Mouse (Mus musculus): ENCODE results near the gene Trmt44. TPM values are rescaled to one million over a fixed set of nuclear protein-coding genes. Genes with fewer than 3 reads are reported as not detected.

The Trmt44 gene
- polyA plus RNA-seq, 1 experiment from 2014 or later: 7.3 TPM

DNA sequence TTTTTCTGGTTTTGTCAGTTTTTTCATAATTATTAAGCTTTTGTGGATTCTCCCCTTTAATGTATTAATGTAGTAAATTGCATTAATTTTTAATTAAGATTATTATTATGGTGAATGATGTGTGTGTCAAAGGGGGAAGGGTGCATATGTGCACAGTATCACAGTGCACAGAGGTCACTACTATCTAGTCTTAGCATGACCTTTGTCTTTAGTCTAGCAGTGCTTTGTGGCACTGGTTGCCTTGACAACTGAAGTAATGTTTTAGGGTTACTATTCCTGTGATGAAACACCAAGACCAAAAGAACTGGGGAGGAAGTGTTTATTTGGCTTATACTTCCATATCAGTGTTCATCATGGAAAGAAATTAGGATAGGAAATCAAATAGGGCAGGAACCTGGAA lies 28.7 kb downstream of the Trmt44 start:
- no peaks in the 10 kb centered on the region for H3K4me1 ChIP-seq (ENCODE audit: control insufficient read depth, insufficient read depth, low read length)
- H3K9me3 ChIP-seq (ENCODE audit: control insufficient read depth, low read length): no peaks in the 10 kb centered on the region
- no peak overlapping the region for H3K4me3 ChIP-seq (replicated peaks; ENCODE audit: low read depth, low read length)
- H3K4me2 ChIP-seq (ENCODE audit: low read length): no peak overlapping the region
- ATAC-seq (ENCODE audit: low FRiP score, low TSS enrichment): no peak
- H3K36me3 ChIP-seq (ENCODE audit: control insufficient read depth, insufficient read depth, low read length): no peaks in the 10 kb centered on the region
- no peak overlapping the region for H3K9ac ChIP-seq (replicated peaks; ENCODE audit: low read length)
- H3K27me3 ChIP-seq (ENCODE audit: control insufficient read depth, insufficient read depth, low read length): no peaks in the 10 kb centered on the region
- DNase-seq: no peak
- no peak overlapping the region for H3K27ac ChIP-seq (replicated peaks; ENCODE audit: low read depth, low read length)

DNA sequence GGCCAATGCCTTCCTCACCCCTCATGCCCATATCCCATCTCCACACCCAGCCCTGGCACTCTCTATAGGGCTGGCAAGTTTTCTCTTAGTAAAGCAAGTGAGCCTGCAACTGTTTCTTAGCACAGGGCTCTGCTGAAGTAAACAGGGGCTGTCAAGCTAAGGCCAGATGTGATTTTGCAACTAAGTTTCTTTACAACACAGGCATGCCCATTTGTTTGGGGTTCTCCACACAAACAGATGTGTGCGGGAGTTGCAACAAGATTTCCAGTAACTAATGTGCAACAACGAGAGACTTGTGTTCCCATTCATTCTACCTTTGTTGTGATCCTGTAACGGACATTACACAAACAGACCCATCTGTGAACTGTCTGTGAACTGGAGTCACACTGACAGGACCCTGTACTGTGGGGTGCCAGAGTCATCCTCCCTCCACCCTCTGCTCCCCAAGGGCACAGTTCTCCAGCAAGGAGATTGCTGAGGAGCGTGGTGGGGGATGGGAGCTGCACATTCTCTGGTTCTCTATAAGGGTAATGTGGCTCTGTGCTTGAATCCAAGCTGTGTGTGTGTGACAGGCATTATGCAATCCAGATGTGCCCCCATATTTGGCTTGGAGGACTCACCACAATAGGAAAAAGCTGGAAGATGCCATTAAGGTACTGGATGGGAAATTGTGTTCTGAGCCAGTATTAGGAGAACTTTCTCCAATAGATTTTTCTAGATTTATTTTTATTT lies 33.6 kb downstream of the Trmt44 start:
- ATAC-seq (ENCODE audit: low FRiP score, low TSS enrichment): no peak
- H3K27me3 ChIP-seq (ENCODE audit: control insufficient read depth, insufficient read depth, low read length): no peaks in the 10 kb centered on the region
- no peak for DNase-seq
- no peaks in the 10 kb centered on the region for H3K4me1 ChIP-seq (ENCODE audit: control insufficient read depth, insufficient read depth, low read length)
- no peak overlapping the region for H3K27ac ChIP-seq (replicated peaks; ENCODE audit: low read depth, low read length)
- no peaks in the 10 kb centered on the region for H3K9me3 ChIP-seq (ENCODE audit: control insufficient read depth, low read length)
- 81% methylated on average over 4 of the region's 4 CpGs for WGBS
- H3K9ac ChIP-seq (replicated peaks; ENCODE audit: low read length): no peak overlapping the region
- no peak overlapping the region for H3K4me3 ChIP-seq (replicated peaks; ENCODE audit: low read depth, low read length)
- H3K4me2 ChIP-seq (ENCODE audit: low read length): no peak overlapping the region
- H3K36me3 ChIP-seq (ENCODE audit: control insufficient read depth, insufficient read depth, low read length): no peaks in the 10 kb centered on the region

DNA sequence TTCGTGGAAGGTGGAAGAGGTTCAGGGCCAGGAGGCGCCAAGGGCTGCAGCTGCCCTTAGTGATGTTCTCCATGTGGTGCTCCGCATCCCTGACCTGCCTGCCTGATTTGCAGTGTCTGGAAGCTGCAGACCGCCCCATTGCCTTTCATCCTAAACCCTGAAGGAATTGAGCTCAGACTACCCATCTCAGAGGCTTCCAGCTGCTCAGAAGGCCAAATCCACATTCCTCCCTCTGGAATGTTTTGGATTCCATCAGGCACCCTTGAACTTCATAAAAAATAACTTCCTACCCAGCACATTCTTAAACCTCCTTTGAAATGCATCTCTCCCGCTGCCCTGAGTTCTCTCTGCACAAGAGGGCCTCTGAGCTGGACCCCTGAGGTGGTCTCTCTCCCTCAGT lies 34.3 kb downstream of the Trmt44 start:
- H3K9me3 ChIP-seq (ENCODE audit: control insufficient read depth, low read length): no peaks in the 10 kb centered on the region
- no peak overlapping the region for H3K4me3 ChIP-seq (replicated peaks; ENCODE audit: low read depth, low read length)
- no peaks in the 10 kb centered on the region for H3K4me1 ChIP-seq (ENCODE audit: control insufficient read depth, insufficient read depth, low read length)
- no peak overlapping the region for H3K27ac ChIP-seq (replicated peaks; ENCODE audit: low read depth, low read length)
- H3K36me3 ChIP-seq (ENCODE audit: control insufficient read depth, insufficient read depth, low read length): no peaks in the 10 kb centered on the region
- no peak for ATAC-seq (ENCODE audit: low FRiP score, low TSS enrichment)
- no peak for DNase-seq
- H3K4me2 ChIP-seq (ENCODE audit: low read length): no peak overlapping the region
- 62% methylated on average over 5 of the region's 5 CpGs for WGBS
- no peak overlapping the region for H3K9ac ChIP-seq (replicated peaks; ENCODE audit: low read length)
- no peaks in the 10 kb centered on the region for H3K27me3 ChIP-seq (ENCODE audit: control insufficient read depth, insufficient read depth, low read length)

DNA sequence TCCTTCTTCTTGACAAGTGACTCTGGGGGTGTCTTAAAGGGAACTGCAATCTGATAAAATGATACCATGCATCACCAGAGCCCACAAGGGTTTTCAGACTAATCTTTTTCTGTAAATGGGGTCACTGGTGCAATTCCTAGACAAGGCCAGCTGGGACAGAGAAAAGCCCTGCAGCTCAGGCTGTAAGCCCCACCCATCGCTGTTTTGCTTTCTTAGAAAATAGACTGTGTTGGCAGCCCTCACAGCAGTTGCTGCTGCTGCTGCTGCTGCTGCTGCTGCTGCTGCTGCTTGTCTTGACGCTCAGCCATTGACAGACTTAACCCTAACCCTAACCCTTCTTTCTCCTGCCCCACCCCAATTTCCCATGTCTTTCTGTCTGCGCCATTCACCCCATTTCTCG lies 35.3 kb downstream of the Trmt44 start:
- Histone ChIP-seq H3K4me1 (ENCODE audit: control insufficient read depth, insufficient read depth, low read length) (no peaks in the 10 kb centered on the region), H3K9me3 (ENCODE audit: control insufficient read depth, low read length) (no peaks in the 10 kb centered on the region), H3K27ac (replicated peaks; ENCODE audit: low read depth, low read length) (no peak overlapping the region), H3K4me3 (replicated peaks; ENCODE audit: low read depth, low read length) (no peak overlapping the region), H3K4me2 (ENCODE audit: low read length) (no peak overlapping the region), H3K36me3 (ENCODE audit: control insufficient read depth, insufficient read depth, low read length) (no peaks in the 10 kb centered on the region), H3K27me3 (ENCODE audit: control insufficient read depth, insufficient read depth, low read length) (no peaks in the 10 kb centered on the region), H3K9ac (replicated peaks; ENCODE audit: low read length) (no peak overlapping the region)
- WGBS: 53% methylated on average over 4 of the region's 4 CpGs
- ATAC-seq (ENCODE audit: low FRiP score, low TSS enrichment) (no peak), DNase-seq (no peak)

DNA sequence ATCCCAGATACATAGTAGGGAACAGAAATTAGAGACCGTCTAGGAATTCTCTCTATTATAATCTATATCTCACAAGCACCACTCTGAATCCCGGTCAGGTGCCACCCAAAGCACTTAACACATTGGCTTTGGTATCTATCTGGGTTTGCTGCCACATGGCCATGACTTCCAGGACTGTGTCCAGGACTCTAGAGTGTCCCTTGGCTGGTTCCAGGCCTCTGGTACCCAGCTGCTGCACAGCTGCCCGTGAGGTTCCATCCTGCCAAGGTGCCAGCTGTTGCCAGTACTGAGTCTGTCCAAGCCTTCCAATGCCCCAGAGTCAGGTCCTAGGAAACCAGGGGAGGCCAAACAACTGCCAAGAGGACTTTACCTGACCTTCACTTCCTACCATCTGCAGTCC lies 36.8 kb downstream of the Trmt44 start:
- Histone ChIP-seq H3K27ac (replicated peaks; ENCODE audit: low read depth, low read length) (no peak overlapping the region), H3K4me3 (replicated peaks; ENCODE audit: low read depth, low read length) (no peak overlapping the region), H3K27me3 (ENCODE audit: control insufficient read depth, insufficient read depth, low read length) (no peaks in the 10 kb centered on the region), H3K36me3 (ENCODE audit: control insufficient read depth, insufficient read depth, low read length) (no peaks in the 10 kb centered on the region), H3K9ac (replicated peaks; ENCODE audit: low read length) (no peak overlapping the region), H3K4me1 (ENCODE audit: control insufficient read depth, insufficient read depth, low read length) (no peaks in the 10 kb centered on the region), H3K4me2 (ENCODE audit: low read length) (no peak overlapping the region), H3K9me3 (ENCODE audit: control insufficient read depth, low read length) (no peaks in the 10 kb centered on the region)
- ATAC-seq (ENCODE audit: low FRiP score, low TSS enrichment) (no peak), DNase-seq (no peak)
- WGBS: 84% methylated on average over 3 of the region's 3 CpGs

DNA sequence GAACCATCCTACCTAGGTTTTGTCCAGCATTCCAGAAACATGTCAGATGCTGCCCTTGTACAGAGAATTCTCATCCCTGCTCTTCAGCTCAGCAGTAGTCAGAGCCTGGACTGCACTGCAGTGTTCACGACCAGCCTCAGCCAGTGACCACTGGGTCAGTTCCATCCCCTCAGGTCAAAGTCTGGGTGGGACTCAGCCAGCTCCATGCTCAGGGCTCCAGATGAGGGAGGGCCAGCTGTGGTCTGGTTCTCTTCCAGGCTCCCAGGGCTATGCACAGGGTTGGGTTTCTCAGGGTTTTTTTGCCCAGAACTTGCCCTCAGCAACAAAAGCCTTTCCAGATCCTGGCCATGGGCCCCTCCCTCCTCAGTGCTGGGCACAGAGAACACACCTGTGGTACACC lies 37.4 kb downstream of the Trmt44 start:
- 64% methylated on average over 1 of the region's 1 CpGs for WGBS
- ATAC-seq (ENCODE audit: low FRiP score, low TSS enrichment) (no peak), DNase-seq (no peak)
- H3K9ac ChIP-seq (replicated peaks; ENCODE audit: low read length): no peak overlapping the region
- no peak overlapping the region for H3K4me2 ChIP-seq (ENCODE audit: low read length)
- H3K36me3 ChIP-seq (ENCODE audit: control insufficient read depth, insufficient read depth, low read length): no peaks in the 10 kb centered on the region
- no peak overlapping the region for H3K4me3 ChIP-seq (replicated peaks; ENCODE audit: low read depth, low read length)
- H3K4me1 ChIP-seq (ENCODE audit: control insufficient read depth, insufficient read depth, low read length): no peaks in the 10 kb centered on the region
- H3K27ac ChIP-seq (replicated peaks; ENCODE audit: low read depth, low read length): no peak overlapping the region
- no peaks in the 10 kb centered on the region for H3K9me3 ChIP-seq (ENCODE audit: control insufficient read depth, low read length)
- H3K27me3 ChIP-seq (ENCODE audit: control insufficient read depth, insufficient read depth, low read length): no peaks in the 10 kb centered on the region

DNA sequence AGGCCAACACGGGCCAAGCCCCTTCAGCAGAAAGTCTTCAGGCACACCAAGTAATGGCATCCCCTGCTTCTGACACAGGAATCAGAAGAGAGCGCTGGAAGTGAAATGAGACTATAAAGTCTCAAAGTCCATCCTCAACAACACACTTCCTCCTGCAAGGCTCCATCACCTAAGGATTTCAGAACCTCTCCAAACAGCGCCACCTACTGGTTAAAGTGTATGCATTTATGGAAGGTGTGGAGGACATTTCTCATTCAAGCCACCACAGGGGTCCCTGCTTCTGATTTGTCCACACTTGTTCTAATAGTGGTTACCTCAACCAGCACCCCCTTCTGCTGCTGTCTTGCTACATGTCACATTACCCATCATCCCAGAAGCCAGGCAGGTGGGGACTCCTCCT lies 38.6 kb downstream of the Trmt44 start:
- no peak overlapping the region for H3K4me2 ChIP-seq (ENCODE audit: low read length)
- H3K9me3 ChIP-seq (ENCODE audit: control insufficient read depth, low read length): no peaks in the 10 kb centered on the region
- H3K9ac ChIP-seq (replicated peaks; ENCODE audit: low read length): no peak overlapping the region
- no peaks in the 10 kb centered on the region for H3K27me3 ChIP-seq (ENCODE audit: control insufficient read depth, insufficient read depth, low read length)
- no peak overlapping the region for H3K4me3 ChIP-seq (replicated peaks; ENCODE audit: low read depth, low read length)
- no peak overlapping the region for H3K27ac ChIP-seq (replicated peaks; ENCODE audit: low read depth, low read length)
- ATAC-seq (ENCODE audit: low FRiP score, low TSS enrichment): no peak
- H3K4me1 ChIP-seq (ENCODE audit: control insufficient read depth, insufficient read depth, low read length): no peaks in the 10 kb centered on the region
- 70% methylated on average over 3 of the region's 3 CpGs for WGBS
- no peaks in the 10 kb centered on the region for H3K36me3 ChIP-seq (ENCODE audit: control insufficient read depth, insufficient read depth, low read length)
- DNase-seq: no peak

DNA sequence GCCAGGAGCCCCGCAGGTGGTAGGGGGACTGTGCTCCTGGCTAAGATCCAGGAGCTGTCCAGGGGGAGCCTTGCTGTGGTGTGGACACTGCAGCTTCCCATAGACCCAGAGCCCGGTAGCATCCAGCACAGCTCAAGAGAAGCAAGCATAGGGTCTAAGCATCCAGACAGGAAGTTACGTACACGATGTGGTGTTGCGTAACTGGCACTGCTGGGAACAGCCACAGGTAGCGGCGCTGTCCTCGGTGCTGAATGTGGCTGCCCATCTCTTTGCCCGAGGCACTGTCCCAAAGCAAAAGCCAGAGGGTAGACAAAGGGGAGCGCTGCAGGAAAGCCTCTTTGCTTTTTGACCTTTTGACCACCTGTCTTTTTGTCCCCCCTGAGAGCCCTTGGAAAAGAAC lies 43.3 kb downstream of the Trmt44 start:
- DNase-seq: peak; percentile 33
- Histone ChIP-seq H3K36me3 (ENCODE audit: control insufficient read depth, insufficient read depth, low read length) (no peaks in the 10 kb centered on the region), H3K27me3 (ENCODE audit: control insufficient read depth, insufficient read depth, low read length) (no peaks in the 10 kb centered on the region), H3K27ac (replicated peaks; ENCODE audit: low read depth, low read length) (no peak overlapping the region), H3K4me1 (ENCODE audit: control insufficient read depth, insufficient read depth, low read length) (no peaks in the 10 kb centered on the region), H3K4me3 (replicated peaks; ENCODE audit: low read depth, low read length) (no peak overlapping the region), H3K9ac (replicated peaks; ENCODE audit: low read length) (no peak overlapping the region), H3K9me3 (ENCODE audit: control insufficient read depth, low read length) (no peaks in the 10 kb centered on the region), H3K4me2 (ENCODE audit: low read length) (0 out of 2 replicates have a peak overlapping the region, but pooled peaks have one; percentile 15)
- no peak; the same call in 1 of the 2 replicates for ATAC-seq (ENCODE audit: low FRiP score, low TSS enrichment)
- 16% methylated on average over 10 of the region's 10 CpGs for WGBS

DNA sequence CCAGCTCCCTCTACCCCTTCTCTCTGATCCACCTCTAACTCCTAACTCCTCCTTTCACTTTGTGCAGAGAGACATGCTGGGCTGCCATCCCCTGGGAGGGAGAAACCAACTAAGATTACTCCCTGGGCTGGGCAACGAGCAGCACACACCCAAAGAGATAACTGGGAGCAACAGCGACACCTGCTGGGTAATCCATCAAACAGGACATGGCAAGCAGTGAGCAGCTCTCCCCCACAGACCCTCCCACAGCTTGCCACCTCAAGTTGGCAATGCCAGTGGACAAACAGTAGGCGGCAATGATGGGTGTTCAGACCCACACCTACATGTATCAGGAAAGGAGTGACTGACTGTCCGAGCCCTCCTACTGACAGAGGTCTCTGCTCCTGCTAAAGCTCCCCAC lies 44.4 kb downstream of the Trmt44 start:
- Histone ChIP-seq H3K9ac (replicated peaks; ENCODE audit: low read length) (no peak overlapping the region), H3K27ac (replicated peaks; ENCODE audit: low read depth, low read length) (no peak overlapping the region), H3K4me1 (ENCODE audit: control insufficient read depth, insufficient read depth, low read length) (peaks cover 4% of the 10 kb centered on the region), H3K36me3 (ENCODE audit: control insufficient read depth, insufficient read depth, low read length) (no peaks in the 10 kb centered on the region), H3K27me3 (ENCODE audit: control insufficient read depth, insufficient read depth, low read length) (peaks cover 7% of the 10 kb centered on the region; the same call in 1 of the 2 replicates), H3K4me3 (replicated peaks; ENCODE audit: low read depth, low read length) (no peak overlapping the region), H3K9me3 (ENCODE audit: control insufficient read depth, low read length) (no peaks in the 10 kb centered on the region), H3K4me2 (ENCODE audit: low read length) (no peak overlapping the region)
- ATAC-seq (ENCODE audit: low FRiP score, low TSS enrichment): peak; percentile 69; the same call in 1 of the 2 replicates
- WGBS: 12% methylated on average over 4 of the region's 4 CpGs
- DNase-seq: peak; percentile 78
